Mouse (Mus musculus): ENCODE results near the gene Vwa1. TPM values are rescaled to one million over a fixed set of nuclear protein-coding genes. Genes with fewer than 3 reads are reported as not detected.
"Not testable (repeated sequence)": the region's sequence is repeated elsewhere in the genome, so short reads cannot be mapped to it uniquely, and the experiment has no call there.

Vwa1 gene
- polyA plus RNA-seq, 1 experiment from 2014 or later = 23.0 TPM

DNA sequence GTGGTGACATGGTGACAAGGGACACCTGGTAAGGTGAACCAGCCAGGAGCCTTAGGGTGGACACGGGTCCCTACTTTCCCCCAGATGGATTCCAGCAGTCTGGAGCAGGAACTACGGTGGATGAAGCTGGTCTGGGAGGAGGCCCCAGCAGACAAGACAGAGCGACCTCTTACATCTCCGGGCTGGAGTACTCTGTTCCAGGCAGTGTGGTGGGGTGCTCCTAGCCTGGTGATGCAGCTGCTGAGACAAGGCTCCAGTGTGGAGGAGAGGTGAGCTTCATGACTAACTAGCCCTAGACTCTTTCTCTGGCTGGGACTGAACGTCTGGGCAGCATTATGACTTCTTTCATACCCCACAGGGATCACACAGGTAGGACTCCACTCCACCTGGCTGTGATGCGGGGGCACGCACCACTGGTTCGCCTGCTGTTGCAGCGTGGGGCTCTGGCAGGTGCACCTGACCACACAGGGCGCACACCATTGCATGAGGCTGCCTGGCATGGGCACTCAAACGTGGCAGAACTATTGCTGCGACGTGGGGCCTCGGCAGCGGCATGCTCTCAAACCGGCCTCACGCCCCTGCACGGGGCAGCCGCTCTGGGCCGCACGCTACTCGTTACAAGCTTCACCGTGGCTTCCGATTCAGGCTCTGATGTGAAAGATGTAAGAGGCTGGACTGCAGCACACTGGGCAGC lies 16.9 kb upstream of the Vwa1 start:
- no peak for ATAC-seq (ENCODE audit: low read depth)
- H3K4me1 ChIP-seq (replicated peaks) = no peaks in the 10 kb centered on the region

DNA sequence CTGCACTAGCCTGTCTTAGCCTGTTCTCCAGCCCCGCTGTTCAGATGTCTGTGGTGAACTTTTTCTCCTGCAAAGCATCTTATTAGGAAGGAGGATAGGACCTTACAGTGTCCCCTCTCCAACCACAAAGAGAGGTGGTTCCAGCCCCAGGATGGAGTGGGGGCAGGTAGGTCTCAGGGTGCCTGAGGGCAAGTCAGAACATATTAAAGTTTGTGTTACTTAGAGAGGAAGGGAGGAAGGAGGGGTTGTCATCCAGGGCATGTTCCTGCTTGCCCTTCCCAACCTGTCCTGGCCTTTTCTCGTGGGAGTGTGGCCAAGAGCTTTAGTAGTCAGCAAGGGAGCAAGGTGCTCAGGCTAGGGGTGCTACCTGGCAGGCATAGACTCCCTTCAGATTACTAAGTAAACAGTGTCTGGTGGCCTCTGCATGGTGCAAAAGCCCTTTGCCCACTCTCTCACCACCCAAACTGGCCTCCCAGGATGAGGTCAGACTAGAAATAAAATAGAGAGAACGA lies 16.2 kb upstream of the Vwa1 start:
- no peaks in the 10 kb centered on the region for H3K36me3 ChIP-seq
- no peak for ATAC-seq (ENCODE audit: low read depth)
- no peak overlapping the region for H3K9ac ChIP-seq
- no peak overlapping the region for H3K4me3 ChIP-seq
- no peaks in the 10 kb centered on the region for H3K9me3 ChIP-seq
- WGBS = 68% methylated on average over 3 of the region's 3 CpGs
- H3K4me1 ChIP-seq (replicated peaks) = no peaks in the 10 kb centered on the region
- no peak overlapping the region for H3K4me2 ChIP-seq
- no peaks in the 10 kb centered on the region for H3K27me3 ChIP-seq
- no peak overlapping the region for H3K27ac ChIP-seq (replicated peaks)

More for the DNA sequence above, 16.9 kb upstream of the Vwa1 start:
- 77% methylated on average over 24 of the region's 24 CpGs for WGBS
- Histone ChIP-seq H3K27me3 (no peaks in the 10 kb centered on the region), H3K27ac (replicated peaks) (no peak overlapping the region), H3K9me3 (no peaks in the 10 kb centered on the region), H3K36me3 (no peaks in the 10 kb centered on the region), H3K4me3 (no peak overlapping the region), H3K4me2 (no peak overlapping the region), H3K9ac (no peak overlapping the region)

DNA sequence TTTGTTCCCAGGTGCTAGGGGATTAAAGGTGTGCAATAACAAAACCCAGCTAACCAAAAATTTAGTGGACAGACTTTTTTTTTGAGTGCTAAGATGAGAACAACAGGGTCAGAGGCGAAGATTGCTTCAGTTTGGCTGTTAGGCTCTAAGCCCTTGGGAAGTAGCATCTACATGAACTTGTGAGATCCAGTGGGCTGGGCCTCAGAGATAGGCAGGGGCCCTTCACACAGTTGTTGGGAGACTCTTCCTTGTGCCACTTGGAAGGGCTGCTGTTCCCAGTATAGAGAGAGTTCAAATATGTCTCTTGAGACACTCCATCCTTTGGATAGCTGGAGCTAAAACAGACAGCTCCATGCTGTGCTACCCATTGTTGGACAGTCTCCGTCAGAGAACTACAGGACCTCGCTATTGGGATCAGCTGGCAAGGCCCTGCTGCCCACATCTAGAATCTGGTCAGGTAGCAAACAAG lies 15.6 kb upstream of the Vwa1 start, which contains the start of gene Ankrd65:
Ankrd65 (plus strand) TSS at position 419 of the 469 bp plus-strand sequence.
- no peak within 1 kb of the TSS for H3K4me3 ChIP-seq
- H3K9ac ChIP-seq = no peak within 1 kb of the TSS
- no peaks in the 10 kb centered on the region for H3K27me3 ChIP-seq
- 85% methylated on average over 3 of the region's 3 CpGs for WGBS
- no peaks in the 10 kb centered on the region for H3K9me3 ChIP-seq
- ATAC-seq (ENCODE audit: low read depth) = no peak
- no peak within 1 kb of the TSS for H3K27ac ChIP-seq (replicated peaks)
- peaks cover 6% of the 10 kb centered on the region; the same call in 1 of the 2 replicates for H3K4me1 ChIP-seq (replicated peaks)
- H3K4me2 ChIP-seq = no peak within 1 kb of the TSS
- H3K36me3 ChIP-seq = no peaks in the 10 kb centered on the region

DNA sequence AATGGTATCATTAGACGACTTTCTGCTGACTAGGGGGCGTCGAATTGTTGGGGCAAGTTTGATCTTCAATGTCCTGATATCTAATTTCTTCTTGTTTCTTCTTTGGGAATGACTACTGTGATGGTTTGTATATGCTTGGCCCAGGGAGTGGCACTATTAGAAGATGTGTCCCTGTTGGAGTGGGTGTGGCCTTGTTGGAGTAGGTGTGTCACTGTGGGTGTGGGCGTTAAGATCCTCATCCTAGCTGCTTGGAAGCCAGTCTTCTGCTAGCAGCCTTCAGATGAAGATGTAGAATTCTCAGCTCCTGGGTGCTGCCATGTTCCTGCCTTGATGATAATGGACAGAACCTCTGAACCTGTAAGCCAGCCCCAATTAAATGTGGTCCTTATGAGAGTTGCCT lies 14.3 kb upstream of the Vwa1 start:
- H3K9ac ChIP-seq; H3K4me2 ChIP-seq; H3K9me3 ChIP-seq; ATAC-seq (ENCODE audit: low read depth); H3K27ac ChIP-seq (replicated peaks); H3K36me3 ChIP-seq; H3K27me3 ChIP-seq; H3K4me3 ChIP-seq: not testable (repeated sequence)
- WGBS = 83% methylated on average over 4 of the region's 4 CpGs
- peaks cover 12% of the 10 kb centered on the region; the same call in 1 of the 2 replicates for H3K4me1 ChIP-seq (replicated peaks)

DNA sequence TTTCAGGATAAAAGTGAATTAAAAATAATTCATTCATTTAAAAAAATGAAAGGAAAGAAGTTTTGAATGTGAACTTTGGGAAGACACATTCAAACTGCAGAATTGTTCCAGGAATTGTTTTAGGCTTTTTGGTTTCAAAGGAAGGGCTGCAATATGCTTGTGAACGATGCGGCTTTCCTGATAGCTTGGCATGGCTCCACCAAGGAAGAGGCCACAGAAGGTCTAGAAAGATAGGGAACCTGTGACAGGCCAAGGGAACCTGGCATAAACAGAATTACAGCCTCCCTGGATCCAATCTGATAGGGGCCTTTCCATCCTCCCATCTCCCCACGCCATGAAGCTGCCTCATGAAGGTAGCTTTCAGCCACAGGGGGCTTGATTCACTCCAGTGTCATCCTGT lies 13.8 kb upstream of the Vwa1 start:
- Histone ChIP-seq H3K36me3 (no peaks in the 10 kb centered on the region), H3K27me3 (no peaks in the 10 kb centered on the region), H3K9ac (no peak overlapping the region), H3K9me3 (no peaks in the 10 kb centered on the region), H3K27ac (replicated peaks) (no peak overlapping the region), H3K4me3 (no peak overlapping the region), H3K4me1 (replicated peaks) (peaks cover 17% of the 10 kb centered on the region), H3K4me2 (no peak overlapping the region)
- no peak for ATAC-seq (ENCODE audit: low read depth)
- 74% methylated on average over 3 of the region's 3 CpGs for WGBS

DNA sequence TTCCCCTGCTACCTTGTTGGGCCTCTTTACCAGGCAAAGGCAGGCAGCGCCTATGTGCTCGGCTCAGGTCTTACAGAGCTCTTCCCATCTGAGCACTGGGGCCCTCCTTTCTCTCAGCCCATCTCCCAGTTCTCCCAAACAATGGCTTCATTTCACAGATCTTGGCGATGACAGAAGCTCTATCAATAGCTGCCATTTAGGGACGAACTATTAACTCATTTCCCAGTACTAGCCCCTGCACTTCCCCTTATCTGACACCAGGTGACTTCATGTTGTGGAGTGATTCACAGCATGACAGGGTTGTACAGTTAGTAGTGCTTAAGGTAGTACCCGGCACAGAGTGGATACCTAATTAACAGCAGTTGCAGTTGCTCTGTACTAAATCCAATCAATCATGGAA lies 11.3 kb upstream of the Vwa1 start, which contains the start of gene Tmem88b:
Tmem88b (minus strand) TSS at position 56 of the 400 bp plus-strand sequence.
- peaks cover 18% of the 10 kb centered on the region for H3K4me1 ChIP-seq (replicated peaks)
- H3K9me3 ChIP-seq = no peaks in the 10 kb centered on the region
- peak within 1 kb of the TSS; percentile 70 for H3K4me2 ChIP-seq
- H3K27ac ChIP-seq (replicated peaks) = no peak within 1 kb of the TSS
- no peaks in the 10 kb centered on the region for H3K36me3 ChIP-seq
- H3K27me3 ChIP-seq = no peaks in the 10 kb centered on the region
- ATAC-seq (ENCODE audit: low read depth) = no peak
- 67% methylated on average over 5 of the region's 5 CpGs for WGBS
- H3K4me3 ChIP-seq = peak within 1 kb of the TSS; percentile 57
- peak within 1 kb of the TSS; percentile 82 for H3K9ac ChIP-seq

DNA sequence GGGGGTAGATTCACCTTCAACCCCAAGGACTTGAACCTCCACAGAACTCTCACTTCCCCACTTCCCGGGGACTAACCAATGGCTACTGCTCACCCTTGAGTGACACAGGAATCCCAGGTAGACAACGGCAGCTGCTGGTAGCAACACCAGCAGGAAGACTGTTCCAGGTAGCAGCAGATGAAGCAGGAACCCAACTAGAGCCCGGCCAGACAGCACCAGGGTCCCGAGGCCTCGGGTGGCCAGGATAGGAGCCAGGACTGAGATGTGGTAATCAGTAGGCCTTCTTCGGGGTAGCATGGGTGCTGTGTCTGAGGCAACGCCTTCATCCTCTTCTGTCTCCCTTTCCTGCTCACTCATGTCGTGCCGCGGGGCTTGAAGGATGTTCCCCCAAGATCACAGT lies 10.7 kb upstream of the Vwa1 start:
- no peak overlapping the region for H3K4me2 ChIP-seq

DNA sequence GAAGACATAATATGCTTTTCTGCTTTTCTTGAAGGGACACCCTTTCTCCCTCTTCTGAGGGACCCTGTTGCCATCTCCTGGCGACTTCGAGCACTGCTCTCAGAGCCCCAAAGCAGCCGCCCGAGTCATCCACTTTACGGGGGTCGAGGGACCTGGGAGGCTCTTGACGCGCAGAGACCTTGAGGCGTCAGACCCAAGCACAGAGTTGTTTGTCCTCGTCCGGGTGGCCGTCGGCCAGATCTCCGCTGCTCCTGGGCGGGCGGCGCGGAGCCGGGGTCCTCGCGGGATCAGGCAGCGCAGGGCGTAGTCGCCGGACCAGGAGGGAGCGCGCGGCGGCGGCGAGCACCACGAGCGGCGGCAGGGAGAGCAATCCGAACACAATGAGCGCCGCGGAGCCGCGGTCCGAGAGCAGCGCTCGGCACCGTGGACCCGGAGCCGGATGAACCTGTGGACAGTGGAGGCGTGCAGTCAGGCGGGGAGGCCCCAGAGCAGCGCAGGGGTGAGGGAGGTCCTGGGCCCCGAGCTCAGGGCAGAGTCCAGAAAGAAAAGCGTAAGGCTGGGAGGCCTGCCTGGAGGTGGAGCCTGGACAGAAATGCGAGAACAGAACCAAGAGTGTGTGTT lies 9.7 kb upstream of the Vwa1 start:
- under 1% methylated on average over 52 of the region's 52 CpGs for WGBS
- Histone ChIP-seq H3K9ac (peak overlapping the region; percentile 82), H3K36me3 (no peaks in the 10 kb centered on the region), H3K9me3 (no peaks in the 10 kb centered on the region), H3K4me1 (replicated peaks) (peaks cover 18% of the 10 kb centered on the region), H3K4me3 (peak overlapping the region; percentile 57), H3K4me2 (peak overlapping the region; percentile 70), H3K27me3 (no peaks in the 10 kb centered on the region), H3K27ac (replicated peaks) (peak overlapping the region; percentile 88)
- peak; percentile 87 for ATAC-seq (ENCODE audit: low read depth)

More for the DNA sequence above, 10.7 kb upstream of the Vwa1 start:
- Histone ChIP-seq H3K9me3 (no peaks in the 10 kb centered on the region), H3K4me1 (replicated peaks) (peaks cover 18% of the 10 kb centered on the region), H3K27ac (replicated peaks) (no peak overlapping the region), H3K36me3 (no peaks in the 10 kb centered on the region), H3K9ac (peak overlapping the region; percentile 82; the same call in 1 of the 2 replicates), H3K4me3 (no peak overlapping the region), H3K27me3 (no peaks in the 10 kb centered on the region)
- 83% methylated on average over 10 of the region's 10 CpGs for WGBS
- ATAC-seq (ENCODE audit: low read depth) = 0 out of 2 replicates have a peak, but pooled peaks have one; percentile 8

DNA sequence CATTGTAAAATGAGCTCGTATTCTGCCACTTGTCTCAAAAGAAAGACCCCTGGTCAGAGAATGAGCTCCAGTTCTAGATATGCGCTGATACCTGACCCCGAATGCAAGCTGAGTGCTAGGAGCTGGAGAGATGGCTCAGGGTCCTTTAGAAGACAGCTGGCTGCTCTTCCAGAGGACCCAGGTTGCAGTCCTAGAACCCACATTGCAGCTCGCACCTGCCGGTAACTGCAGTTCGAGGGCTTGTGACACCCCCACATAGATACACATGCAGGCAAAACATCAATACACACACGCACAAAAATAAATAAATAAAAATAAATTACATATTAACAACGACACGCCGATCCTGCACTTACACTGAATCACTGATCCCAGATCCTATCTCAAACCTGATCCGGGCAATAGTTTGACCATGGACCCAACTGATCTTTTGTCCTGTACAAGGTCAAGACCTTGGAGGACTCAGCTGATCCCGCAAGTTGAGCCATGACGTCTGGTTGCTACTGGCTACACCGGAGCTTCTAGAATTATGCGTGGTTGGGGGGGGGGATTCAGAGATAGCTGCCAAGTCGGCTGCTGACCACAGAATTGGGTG lies 9.1 kb upstream of the Vwa1 start:
- ATAC-seq (ENCODE audit: low read depth) = no peak
- 39% methylated on average over 16 of the region's 16 CpGs for WGBS
- H3K27ac ChIP-seq (replicated peaks) = peak overlapping the region; percentile 88
- H3K4me3 ChIP-seq = peak overlapping the region; percentile 57
- no peaks in the 10 kb centered on the region for H3K36me3 ChIP-seq
- H3K9ac ChIP-seq = peak overlapping the region; percentile 82
- no peaks in the 10 kb centered on the region for H3K27me3 ChIP-seq
- no peaks in the 10 kb centered on the region for H3K9me3 ChIP-seq
- H3K4me1 ChIP-seq (replicated peaks) = peaks cover 18% of the 10 kb centered on the region
- H3K4me2 ChIP-seq = peak overlapping the region; percentile 70

DNA sequence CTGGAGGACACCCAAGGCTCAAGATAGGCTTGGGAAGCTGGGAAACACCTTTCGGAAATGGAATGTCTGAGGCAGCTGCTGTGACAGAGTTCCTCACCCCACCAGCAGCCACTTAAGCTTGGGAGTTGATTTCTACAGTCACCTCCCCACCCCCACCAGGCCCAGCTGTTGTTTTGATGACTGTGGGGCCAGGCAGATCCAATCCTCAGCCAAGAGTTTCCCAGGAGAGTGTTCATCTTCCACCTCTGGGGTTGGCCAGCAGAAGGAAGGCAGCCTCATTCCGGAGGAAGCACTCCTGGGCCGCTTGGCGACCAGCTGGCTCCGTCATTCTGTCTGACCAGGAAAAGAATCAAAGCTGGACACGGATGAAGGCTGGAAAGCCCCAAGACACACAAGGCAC lies 6.4 kb upstream of the Vwa1 start:
- H3K9ac ChIP-seq = no peak overlapping the region
- peak overlapping the region; percentile 61 for H3K27ac ChIP-seq (replicated peaks)
- 27% methylated on average over 6 of the region's 6 CpGs for WGBS
- H3K4me1 ChIP-seq (replicated peaks) = peaks cover 19% of the 10 kb centered on the region
- H3K36me3 ChIP-seq = no peaks in the 10 kb centered on the region
- no peak for ATAC-seq (ENCODE audit: low read depth)
- H3K4me3 ChIP-seq = no peak overlapping the region
- peaks cover 1% of the 10 kb centered on the region; the same call in 1 of the 2 replicates for H3K27me3 ChIP-seq
- no peaks in the 10 kb centered on the region for H3K9me3 ChIP-seq
- H3K4me2 ChIP-seq = no peak overlapping the region

DNA sequence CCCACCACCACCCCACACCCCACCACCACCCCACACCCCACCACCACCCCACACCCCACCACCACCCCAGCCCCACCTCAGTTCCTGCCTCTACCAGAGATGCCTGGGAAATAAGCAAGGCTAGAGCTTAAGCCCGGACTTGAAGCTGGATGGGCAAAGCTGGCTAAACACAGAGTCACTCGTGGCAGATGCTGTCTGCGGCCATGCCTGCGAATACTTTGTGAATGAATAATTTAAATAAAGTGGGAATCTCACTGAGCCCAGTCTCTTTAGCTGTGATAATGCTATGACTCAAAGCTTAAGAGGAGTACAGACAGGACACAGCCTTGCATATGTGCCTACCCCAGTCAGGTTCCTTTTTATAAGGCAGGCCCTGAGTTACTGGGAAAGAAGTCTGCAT lies 5.0 kb upstream of the Vwa1 start:
- no peaks in the 10 kb centered on the region for H3K36me3 ChIP-seq
- no peak overlapping the region for H3K27ac ChIP-seq (replicated peaks)
- H3K9ac ChIP-seq = no peak overlapping the region
- H3K4me3 ChIP-seq = no peak overlapping the region
- H3K4me1 ChIP-seq (replicated peaks) = peaks cover 23% of the 10 kb centered on the region
- no peak overlapping the region for H3K4me2 ChIP-seq
- no peak for ATAC-seq (ENCODE audit: low read depth)
- WGBS = 71% methylated on average over 4 of the region's 4 CpGs
- H3K27me3 ChIP-seq = peaks cover 11% of the 10 kb centered on the region; the same call in 1 of the 2 replicates
- H3K9me3 ChIP-seq = no peaks in the 10 kb centered on the region

DNA sequence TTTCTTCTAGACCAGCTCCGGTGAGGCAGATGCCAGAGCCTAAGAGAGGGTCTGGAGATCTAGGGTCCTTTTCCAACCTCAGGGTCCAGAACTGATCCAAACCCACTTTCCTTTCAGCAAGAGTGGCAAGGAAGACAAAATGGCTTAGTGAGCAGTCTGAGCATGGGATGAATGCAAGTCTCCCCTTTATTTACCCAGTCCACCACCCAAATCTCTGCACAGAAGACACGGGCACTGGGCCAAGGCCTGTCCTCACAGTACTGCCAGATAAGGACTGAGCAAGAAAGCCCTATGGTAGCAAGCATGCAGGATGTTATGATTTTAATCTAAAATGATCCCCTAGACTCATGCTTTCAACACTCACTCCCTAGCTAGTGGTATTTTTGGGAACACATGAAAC lies 3.3 kb upstream of the Vwa1 start:
- Histone ChIP-seq H3K27ac (replicated peaks) (no peak overlapping the region), H3K9ac (no peak overlapping the region), H3K4me3 (no peak overlapping the region), H3K4me2 (no peak overlapping the region), H3K36me3 (no peaks in the 10 kb centered on the region), H3K4me1 (replicated peaks) (peaks cover 28% of the 10 kb centered on the region), H3K9me3 (no peaks in the 10 kb centered on the region), H3K27me3 (peaks cover 22% of the 10 kb centered on the region)
- ATAC-seq (ENCODE audit: low read depth) = no peak
- 86% methylated on average over 2 of the region's 2 CpGs for WGBS
